Mouse (Mus musculus) ES-E14 (cell line): ENCODE data around the gene Pigr.

ENCODE experiments used
- HCFC1 ChIP-seq: IDR thresholded peaks from 2 replicates; pipeline ENCODE4 v1.6.1; 2012; ENCODE audit warnings: low read length, inconsistent platforms, borderline replicate concordance; ENCODE audit not compliant: insufficient read depth
- MAFK ChIP-seq: IDR thresholded peaks from 2 replicates; pipeline ENCODE4 v1.6.1; 2014; ENCODE audit warnings: mild to moderate bottlenecking, low read depth, low read length, inconsistent platforms; ENCODE audit not compliant: insufficient read depth
- ZC3H11A ChIP-seq: IDR thresholded peaks from 2 replicates; pipeline ENCODE4 v1.6.1; 2012; ENCODE audit warnings: low read depth, mild to moderate bottlenecking, inconsistent platforms, low read length, borderline replicate concordance

- no peak for TF ChIP-seq HCFC1
- no peak for TF ChIP-seq ZC3H11A
- no peak for TF ChIP-seq MAFK
Measured at GRCm38 (mm10) chr1:130800602-130801001, 25.9 kb upstream of the Pigr start, which contains the start of gene Fcamr.
